In the genomic region with DNA sequence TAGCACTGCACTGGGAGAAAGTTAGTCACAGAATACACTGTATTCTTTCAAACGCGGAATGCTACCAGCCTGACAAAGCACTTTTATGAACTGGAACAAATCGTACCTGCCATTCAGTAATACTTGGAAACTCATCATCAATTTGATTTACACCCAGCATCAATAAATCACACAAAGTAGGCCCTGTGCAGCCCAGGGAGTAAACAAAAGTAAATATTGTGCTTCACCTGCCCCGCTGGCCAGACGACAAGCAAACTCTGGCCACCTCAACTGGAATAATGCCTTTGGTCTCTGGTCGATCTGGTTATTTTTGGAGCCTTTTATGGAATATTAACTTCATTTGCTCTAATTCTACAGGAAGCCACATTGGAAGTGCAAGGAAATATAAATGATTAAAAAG, we compare ENCODE assay signal across 26 mouse cellular contexts. TPM values are rescaled to one million over a fixed set of nuclear protein-coding genes. Genes with fewer than 3 reads are reported as not detected.
A peak's percentile ranks its signal among the peaks of the same experiment; 100 is the strongest.
DNase-seq lines count a peak whose midpoint lies in the region; ATAC-seq and TF ChIP-seq lines count a peak whose summit lies in the region.
"Had no signal": no experiment of that assay in that cellular context is flagged by ENCODE, and none has a peak within 500 bp of the region (broad histone marks: within the 10 kb centered on the region; RNA-seq: fewer than 3 reads in every experiment).

No protein-coding gene starts in this region.

- WGBS in kidney, adult 2 months, result 23% methylated on average over 6 of the region's 6 CpGs
- WGBS in kidney, embryonic 16.5 days, result 19% methylated on average over 6 of the region's 6 CpGs
- WGBS in liver, adult 2 months, result 20% methylated on average over 6 of the region's 6 CpGs
- WGBS in liver, postnatal 0 days (ENCODE audit: insufficient replicate concordance), result 54% methylated on average over 6 of the region's 6 CpGs

- H3K4me1 ChIP-seq in kidney, adult 2 months (ENCODE audit: control insufficient read depth, insufficient read depth, low read length), result peaks cover 43% of the 10 kb centered on the region
- peaks cover 53% of the 10 kb centered on the region for H3K4me1 ChIP-seq in kidney, embryonic 16.5 days (ENCODE audit: insufficient read depth, low read length)
- peaks cover 6% of the 10 kb centered on the region for H3K4me1 ChIP-seq in liver, adult 2 months (ENCODE audit: control insufficient read depth, insufficient read depth, low read length)
- H3K4me1 ChIP-seq in liver, postnatal 0 days (ENCODE audit: insufficient read depth), result no peaks in the 10 kb centered on the region; the same call in 1 of the 2 replicates
- H3K4me1 ChIP-seq: heart, embryonic 10.5 days; heart, embryonic 13.5 days had no signal

- H3K27me3 ChIP-seq in kidney, adult 2 months (replicated peaks; ENCODE audit: control insufficient read depth, insufficient read depth, low read length), result no peaks in the 10 kb centered on the region
- H3K27me3 ChIP-seq in kidney, embryonic 16.5 days (ENCODE audit: insufficient read depth, low read length), result no peaks in the 10 kb centered on the region
- peaks cover 7% of the 10 kb centered on the region; the same call in 1 of the 2 replicates for H3K27me3 ChIP-seq in liver, adult 2 months (ENCODE audit: control insufficient read depth, insufficient read depth, low read length)
- H3K27me3 ChIP-seq in liver, postnatal 0 days (ENCODE audit: insufficient read depth, low read length), result no peaks in the 10 kb centered on the region
- H3K27me3 ChIP-seq: CH12.LX; forebrain, embryonic 13.5 days; heart, embryonic 13.5 days; Patski had no signal

- H3K9ac ChIP-seq in kidney, embryonic 16.5 days (replicated peaks; ENCODE audit: low read length), result no peak overlapping the region
- no peak overlapping the region for H3K9ac ChIP-seq in liver, adult 2 months (ENCODE audit: low read depth, low read length)
- no peak overlapping the region for H3K9ac ChIP-seq in liver, postnatal 0 days (replicated peaks)
- H3K9ac ChIP-seq: forebrain, embryonic 13.5 days; heart, embryonic 13.5 days; hindbrain, embryonic 14.5 days had no signal

- no peak for TF ChIP-seq EP300 in liver, postnatal 0 days (IDR thresholded peaks at IDR 0.05; ENCODE audit: low read depth)

- H3K4me3 ChIP-seq in kidney, adult 2 months (ENCODE audit: insufficient read depth, low read depth, low read length), result no peak overlapping the region
- no peak overlapping the region for H3K4me3 ChIP-seq in kidney, embryonic 16.5 days (ENCODE audit: low read length)
- H3K4me3 ChIP-seq in liver, adult 2 months (ENCODE audit: insufficient read depth, low read depth, low read length), result no peak overlapping the region
- no peak overlapping the region for H3K4me3 ChIP-seq in liver, postnatal 0 days (ENCODE audit: low read depth, low read length)
- H3K4me3 ChIP-seq: forebrain, embryonic 10.5 days; forebrain, embryonic 13.5 days; heart, adult 2 months; heart, embryonic 10.5 days; heart, embryonic 13.5 days had no signal

- TF ChIP-seq CTCF in kidney, adult 2 months (conservative IDR thresholded peaks at IDR 0.05; ENCODE audit: insufficient read depth, insufficient read length, low read depth, low read length), result no peak
- no peak for TF ChIP-seq CTCF in liver, adult 2 months (IDR thresholded peaks at IDR 0.05; ENCODE audit: low read depth, low read length)
- TF ChIP-seq CTCF in liver, postnatal 0 days (IDR thresholded peaks at IDR 0.05; ENCODE audit: low read depth), result no peak

- no peaks in the 10 kb centered on the region for H3K9me3 ChIP-seq in kidney, embryonic 16.5 days (ENCODE audit: low read length)
- no peaks in the 10 kb centered on the region for H3K9me3 ChIP-seq in liver, postnatal 0 days (ENCODE audit: low read length)
- H3K9me3 ChIP-seq: forebrain, embryonic 10.5 days; forebrain, embryonic 13.5 days; G1E; heart, embryonic 10.5 days; heart, embryonic 13.5 days had no signal

- H3K36me3 ChIP-seq in kidney, adult 2 months (ENCODE audit: control insufficient read depth, insufficient read depth, low read length), result no peaks in the 10 kb centered on the region; the same call in 1 of the 2 replicates
- H3K36me3 ChIP-seq in kidney, embryonic 16.5 days (ENCODE audit: insufficient read depth, low read length), result no peaks in the 10 kb centered on the region
- H3K36me3 ChIP-seq in liver, adult 2 months (ENCODE audit: control insufficient read depth, insufficient read depth, low read length), result no peaks in the 10 kb centered on the region
- no peaks in the 10 kb centered on the region for H3K36me3 ChIP-seq in liver, postnatal 0 days (replicated peaks; ENCODE audit: insufficient read depth, low read length)
- H3K36me3 ChIP-seq: forebrain, embryonic 10.5 days; G1E; heart, embryonic 10.5 days; heart, embryonic 13.5 days had no signal

- H3K79me2 ChIP-seq in liver, adult 2 months (ENCODE audit: control insufficient read depth, insufficient read depth, low read length), result no peaks in the 10 kb centered on the region

- DNase-seq in kidney, adult 2 months, result peak; percentile 52
- no peak for DNase-seq in kidney, postnatal 25 days
- no peak for DNase-seq in kidney, adult 11 months
- peak; percentile 69 for DNase-seq in liver, adult 2 months (ENCODE audit: extremely low read depth, low read depth, low spot score)
- DNase-seq in liver, postnatal 0 days, result no peak
- DNase-seq: adrenal gland, postnatal 10 days; adrenal gland, postnatal 36 days; B cell, adult 2 months; cerebellum, adult 18-20 months; cerebellum, adult 9-10 months; cerebellum, postnatal 14 days; gastrocnemius, postnatal 10 days; gastrocnemius, postnatal 36 days; heart, adult 2 months; heart, postnatal 14 days; heart, postnatal 4 days had no signal

- no peak overlapping the region; the same call in 1 of the 2 replicates for H3K4me2 ChIP-seq in kidney, embryonic 16.5 days (replicated peaks; ENCODE audit: low read depth, low read length)
- H3K4me2 ChIP-seq in liver, postnatal 0 days (ENCODE audit: low read depth, low read length), result no peak overlapping the region
- H3K4me2 ChIP-seq: forebrain, embryonic 13.5 days; heart, embryonic 13.5 days; hindbrain, embryonic 14.5 days had no signal

- H3K27ac ChIP-seq in kidney, adult 2 months (ENCODE audit: insufficient read depth, low read depth, low read length), result peak overlapping the region; percentile 91
- H3K27ac ChIP-seq in kidney, embryonic 16.5 days (ENCODE audit: low read length), result peak overlapping the region; percentile 82
- H3K27ac ChIP-seq in liver, adult 2 months (replicated peaks; ENCODE audit: insufficient read depth, low read depth, low read length), result no peak overlapping the region
- H3K27ac ChIP-seq in liver, postnatal 0 days (ENCODE audit: low read depth), result no peak overlapping the region
- H3K27ac ChIP-seq: forebrain, embryonic 10.5 days; forebrain, embryonic 13.5 days; heart, adult 2 months; heart, embryonic 10.5 days; heart, embryonic 13.5 days; hindbrain, embryonic 14.5 days had no signal

- no peak for ATAC-seq in kidney, embryonic 16.5 days (ENCODE audit: low FRiP score, low TSS enrichment)
- no peak for ATAC-seq in liver, postnatal 0 days
- ATAC-seq: forebrain, embryonic 13.5 days; forebrain, embryonic 16.5 days; Patski had no signal

- no peak for TF ChIP-seq POLR2A in kidney, adult 2 months (IDR thresholded peaks at IDR 0.05; ENCODE audit: low read depth, low read length)
- TF ChIP-seq POLR2A in liver, adult 2 months (IDR thresholded peaks at IDR 0.05; ENCODE audit: extremely low read depth, insufficient read depth, low read length), result no peak

RNA-seq across cellular contexts. Expression of gene Glis3, which starts 23.0 kb away (rescaled TPM):
- polyA plus RNA-seq in kidney, adult 2 months (2012; rRNA removed), result 23.7 and 28.7 TPM in 2 replicates
- polyA plus RNA-seq in kidney, embryonic 16.5 days (2015; fragmentation: Nextera tagmentation; extraction: Ambion mirVana), result 9.0 and 10.1 TPM in 2 replicates
- total RNA-seq in liver, adult 2 months (2014; rRNA removed), result 0.37 and 0.60 TPM in 2 replicates
- polyA plus RNA-seq in liver, adult 2 months (2012; rRNA removed), result 0.22 and 0.43 TPM in 2 replicates
- polyA plus RNA-seq in liver, postnatal 0 days (2015; fragmentation: Nextera tagmentation; extraction: Ambion mirVana), result 0.17 and 0.36 TPM in 2 replicates
- total RNA-seq: CH12.LX had no signal
- polyA plus RNA-seq: G1E had no signal

Comparison
In these comparisons a context has a peak if more than half of its experiments do, and no peak if none do; other contexts are left out.
1. DNase-seq: peak in kidney, adult 2 months (single experiment) and liver, adult 2 months (single experiment); none in kidney, postnatal 25 days (0 of 2), kidney, adult 11 months (single experiment) and liver, postnatal 0 days (single experiment).
2. H3K27ac ChIP-seq: peak in kidney, adult 2 months (single experiment) and kidney, embryonic 16.5 days (single experiment); none in liver, adult 2 months (single experiment) and liver, postnatal 0 days (single experiment).